Mouse (Mus musculus) cortical plate, adult 2 months (tissue): ENCODE data around the gene Csn1s2b.

ENCODE experiments used
- CTCF ChIP-seq: fragments of 200-500 bp; IDR thresholded peaks from 2 replicates; pipeline ENCODE4 v1.5.1; 2011; ENCODE audit warnings: mild to moderate bottlenecking, control low read depth, low read length; ENCODE audit not compliant: insufficient read depth; ENCODE audit errors: extremely low read depth
- POLR2A ChIP-seq: fragments of 200-500 bp; IDR thresholded peaks from 2 replicates; pipeline ENCODE4 v1.6.1; 2011; ENCODE audit warnings: mild to moderate bottlenecking, low read length, control low read depth; ENCODE audit not compliant: insufficient read depth; ENCODE audit errors: extremely low read depth

GRCm38 (mm10) chr5:87871423-87871822, 63.5 kb downstream of the Csn1s2b start:
- TF ChIP-seq CTCF (no peak), POLR2A (no peak)
